8 mouse cellular contexts compared by ENCODE assay signal in genomic region chr5:114461238-114461637, GRCm38 (mm10). TPM values are rescaled to one million over a fixed set of nuclear protein-coding genes. Genes with fewer than 3 reads are reported as not detected.
DNase-seq lines count a peak whose midpoint lies in the region; ATAC-seq and TF ChIP-seq lines count a peak whose summit lies in the region.

No protein-coding gene starts in this region.

- no peak overlapping the region for H3K27ac ChIP-seq in left cerebral cortex, adult 2 months

- ATAC-seq in activated CD4-positive, CD25-positive, alpha-beta regulatory T cell, adult 4 months: peak; percentile 63
- peak; percentile 97 for ATAC-seq in megakaryocyte progenitor cell, adult 5-6 weeks (replicated peaks; ENCODE audit: poor library complexity)

- intact Hi-C loops in left cerebral cortex, adult 2 months (cut with DNase I): loop anchor here (1.0 to 2.0 kb wide), 2 partner anchors 107 to 158 kb away; partner anchors contain the start of gene Fam222a

- H3K4me3 ChIP-seq in left cerebral cortex, adult 2 months: no peak overlapping the region

- TF ChIP-seq CTCF in left cerebral cortex, adult 2 months (IDR thresholded peaks at IDR 0.05): peak; percentile 78

- peak; percentile 82 to 90 for DNase-seq in cerebellum, postnatal 25 days
- DNase-seq in frontal cortex, postnatal 25 days (ENCODE audit: low spot score in 2 of 2): peak; percentile 71 to 78
- DNase-seq in induced T-regulatory cell, adult 2 months (ENCODE audit: low read depth): peak; percentile 84
- DNase-seq in left cerebral cortex, adult 2 months (ENCODE audit: extremely low spot score in 1 of 2, low spot score in 2 of 2): peak; percentile 80 to 81
- peak; percentile 83 for DNase-seq in right cerebral cortex, postnatal 4 days
- peak; percentile 69 to 87 for DNase-seq in urinary bladder, postnatal 4 days (ENCODE audit: low spot score in 2 of 2)

RNA-seq across cellular contexts. Expression of gene Mvk, which starts 17.2 kb away (rescaled TPM):
- polyA plus RNA-seq in activated CD4-positive, CD25-positive, alpha-beta regulatory T cell, adult 4 months (2017; shearing (Covaris generic)): 10 to 100 TPM; 14.7 to 18.0 TPM
- total RNA-seq in left cerebral cortex, adult 2 months (2021): 10 to 100 TPM; 26.1 to 30.8 TPM
- total RNA-seq in megakaryocyte progenitor cell, adult 5-6 weeks (2015): 3.2 and 7.0 TPM in 2 replicates
- total RNA-seq in megakaryocyte progenitor cell, adult 5-6 weeks (2017): 8.1 and 8.6 TPM in 2 replicates

RNA-seq across cellular contexts. Expression of gene Mmab, which starts 17.4 kb away (rescaled TPM):
- 1 to 10 TPM; 4.0 to 5.3 TPM for polyA plus RNA-seq in activated CD4-positive, CD25-positive, alpha-beta regulatory T cell, adult 4 months (2017; shearing (Covaris generic))
- 10 to 100 TPM; 17.0 to 21.3 TPM for total RNA-seq in left cerebral cortex, adult 2 months (2021)
- total RNA-seq in megakaryocyte progenitor cell, adult 5-6 weeks (2015): 5.6 and 8.2 TPM in 2 replicates
- 14.4 and 20.6 TPM in 2 replicates for total RNA-seq in megakaryocyte progenitor cell, adult 5-6 weeks (2017)
